Mouse (Mus musculus): ENCODE data around the gene Gm28230.

- TF ChIP-seq CTCF (IDR thresholded peaks at IDR 0.05; ENCODE audit: low read depth) (no peak), EP300 (IDR thresholded peaks at IDR 0.05; ENCODE audit: low read depth) (no peak)
These were observed 12.9 kb downstream of the Gm28230 start for GRCm38 (mm10) chr2:74739476-74739800.
